Mouse (Mus musculus): ENCODE data around the gene Sc5d. TPM values are rescaled to one million over a fixed set of nuclear protein-coding genes. Genes with fewer than 3 reads are reported as not detected.

Sc5d gene
- polyA plus RNA-seq, 1 experiment from 2014 or later: 83.8 TPM

- H3K27me3 ChIP-seq: no peaks in the 10 kb centered on the region
- H3K4me1 ChIP-seq (replicated peaks): peaks cover 33% of the 10 kb centered on the region
- H3K9me3 ChIP-seq (replicated peaks): no peaks in the 10 kb centered on the region
- H3K9ac ChIP-seq: no peak overlapping the region
- no peak overlapping the region for H3K4me2 ChIP-seq
- ATAC-seq (ENCODE audit: insufficient read depth): no peak
- H3K4me3 ChIP-seq (replicated peaks): no peak overlapping the region
- 65% methylated on average over 5 of the region's 5 CpGs for WGBS (ENCODE audit: insufficient replicate concordance)
- H3K27ac ChIP-seq (replicated peaks): no peak overlapping the region
- H3K36me3 ChIP-seq (replicated peaks): peaks cover 38% of the 10 kb centered on the region
Observed at GRCm38 (mm10) chr9:42260481-42260880, 3.6 kb downstream of the Sc5d start.

GRCm38 (mm10) chr9:42249112-42249511 is 14.9 kb downstream of the Sc5d start:
- H3K36me3 ChIP-seq (replicated peaks): no peaks in the 10 kb centered on the region
- H3K4me2 ChIP-seq: no peak overlapping the region
- no peak overlapping the region for H3K9ac ChIP-seq
- WGBS (ENCODE audit: insufficient replicate concordance): 37% methylated on average over 6 of the region's 6 CpGs
- no peak overlapping the region for H3K27ac ChIP-seq (replicated peaks)
- ATAC-seq (ENCODE audit: insufficient read depth): no peak
- H3K4me3 ChIP-seq (replicated peaks): no peak overlapping the region
- no peaks in the 10 kb centered on the region for H3K27me3 ChIP-seq
- no peaks in the 10 kb centered on the region for H3K9me3 ChIP-seq (replicated peaks)
- H3K4me1 ChIP-seq (replicated peaks): no peaks in the 10 kb centered on the region

GRCm38 (mm10) chr9:42246688-42247087 is 17.4 kb downstream of the Sc5d start:
- H3K4me1 ChIP-seq (replicated peaks): no peaks in the 10 kb centered on the region
- H3K36me3 ChIP-seq (replicated peaks): no peaks in the 10 kb centered on the region
- WGBS (ENCODE audit: insufficient replicate concordance): 51% methylated on average over 6 of the region's 6 CpGs
- H3K9me3 ChIP-seq (replicated peaks): no peaks in the 10 kb centered on the region
- H3K9ac ChIP-seq: no peak overlapping the region
- no peak overlapping the region for H3K4me3 ChIP-seq (replicated peaks)
- no peak overlapping the region for H3K27ac ChIP-seq (replicated peaks)
- no peaks in the 10 kb centered on the region for H3K27me3 ChIP-seq
- no peak overlapping the region for H3K4me2 ChIP-seq
- ATAC-seq (ENCODE audit: insufficient read depth): no peak

GRCm38 (mm10) chr9:42244173-42244572 is 19.9 kb downstream of the Sc5d start:
- WGBS (ENCODE audit: insufficient replicate concordance): 55% methylated on average over 5 of the region's 5 CpGs
- ATAC-seq (ENCODE audit: insufficient read depth): no peak

GRCm38 (mm10) chr9:42241021-42241420 is 23.0 kb downstream of the Sc5d start:
- no peak overlapping the region for H3K27ac ChIP-seq (replicated peaks)

More at GRCm38 (mm10) chr9:42244173-42244572, 19.9 kb downstream of the Sc5d start:
- Histone ChIP-seq H3K4me1 (replicated peaks) (no peaks in the 10 kb centered on the region), H3K27ac (replicated peaks) (no peak overlapping the region), H3K9me3 (replicated peaks) (no peaks in the 10 kb centered on the region), H3K27me3 (0 out of 2 replicates have a peak, but pooled peaks cover 5% of the 10 kb centered on the region), H3K36me3 (replicated peaks) (no peaks in the 10 kb centered on the region), H3K4me3 (replicated peaks) (no peak overlapping the region), H3K4me2 (no peak overlapping the region), H3K9ac (no peak overlapping the region)

GRCm38 (mm10) chr9:42240583-42240992 is 23.5 kb downstream of the Sc5d start:
- Histone ChIP-seq H3K4me2 (no peak overlapping the region), H3K9me3 (replicated peaks) (no peaks in the 10 kb centered on the region), H3K27me3 (0 out of 2 replicates have a peak, but pooled peaks cover 5% of the 10 kb centered on the region), H3K4me1 (replicated peaks) (no peaks in the 10 kb centered on the region), H3K4me3 (replicated peaks) (no peak overlapping the region), H3K36me3 (replicated peaks) (no peaks in the 10 kb centered on the region), H3K27ac (replicated peaks) (no peak overlapping the region), H3K9ac (no peak overlapping the region)
- no peak for ATAC-seq (ENCODE audit: insufficient read depth)
- 25% methylated on average over 11 of the region's 11 CpGs for WGBS (ENCODE audit: insufficient replicate concordance)

More at GRCm38 (mm10) chr9:42241021-42241420, 23.0 kb downstream of the Sc5d start:
- Histone ChIP-seq H3K36me3 (replicated peaks) (no peaks in the 10 kb centered on the region), H3K4me3 (replicated peaks) (no peak overlapping the region), H3K4me1 (replicated peaks) (no peaks in the 10 kb centered on the region), H3K9me3 (replicated peaks) (no peaks in the 10 kb centered on the region), H3K4me2 (no peak overlapping the region), H3K9ac (no peak overlapping the region), H3K27me3 (0 out of 2 replicates have a peak, but pooled peaks cover 5% of the 10 kb centered on the region)
- no peak for ATAC-seq (ENCODE audit: insufficient read depth)
- WGBS (ENCODE audit: insufficient replicate concordance): 69% methylated on average over 3 of the region's 3 CpGs

GRCm38 (mm10) chr9:42238827-42239226 is 25.2 kb downstream of the Sc5d start:
- H3K9ac ChIP-seq: no peak overlapping the region
- no peak for ATAC-seq (ENCODE audit: insufficient read depth)
- H3K4me2 ChIP-seq: no peak overlapping the region
- no peaks in the 10 kb centered on the region for H3K4me1 ChIP-seq (replicated peaks)
- no peak overlapping the region for H3K4me3 ChIP-seq (replicated peaks)
- H3K9me3 ChIP-seq (replicated peaks): no peaks in the 10 kb centered on the region
- H3K27me3 ChIP-seq: 0 out of 2 replicates have a peak, but pooled peaks cover 5% of the 10 kb centered on the region
- WGBS (ENCODE audit: insufficient replicate concordance): 37% methylated on average over 4 of the region's 4 CpGs
- no peak overlapping the region for H3K27ac ChIP-seq (replicated peaks)
- no peaks in the 10 kb centered on the region for H3K36me3 ChIP-seq (replicated peaks)

GRCm38 (mm10) chr9:42231116-42231515 is 32.9 kb downstream of the Sc5d start:
- Histone ChIP-seq H3K36me3 (replicated peaks) (no peaks in the 10 kb centered on the region), H3K27me3 (no peaks in the 10 kb centered on the region), H3K4me2 (no peak overlapping the region), H3K9ac (no peak overlapping the region), H3K9me3 (replicated peaks) (no peaks in the 10 kb centered on the region), H3K4me3 (replicated peaks) (no peak overlapping the region), H3K4me1 (replicated peaks) (no peaks in the 10 kb centered on the region), H3K27ac (replicated peaks) (no peak overlapping the region)
- ATAC-seq (ENCODE audit: insufficient read depth): no peak
- 49% methylated on average over 5 of the region's 5 CpGs for WGBS (ENCODE audit: insufficient replicate concordance)

- H3K27ac ChIP-seq (replicated peaks): no peak overlapping the region
- no peaks in the 10 kb centered on the region for H3K4me1 ChIP-seq (replicated peaks)
- H3K27me3 ChIP-seq: no peaks in the 10 kb centered on the region
- H3K36me3 ChIP-seq (replicated peaks): no peaks in the 10 kb centered on the region
- WGBS (ENCODE audit: insufficient replicate concordance): 53% methylated on average over 2 of the region's 2 CpGs
- no peak overlapping the region for H3K4me2 ChIP-seq
- ATAC-seq (ENCODE audit: insufficient read depth): no peak
- H3K9ac ChIP-seq: no peak overlapping the region
- no peaks in the 10 kb centered on the region for H3K9me3 ChIP-seq (replicated peaks)
- no peak overlapping the region for H3K4me3 ChIP-seq (replicated peaks)
Observed at GRCm38 (mm10) chr9:42230333-42230732, 33.7 kb downstream of the Sc5d start.

- H3K27ac ChIP-seq (replicated peaks): no peak overlapping the region
- H3K4me1 ChIP-seq (replicated peaks): no peaks in the 10 kb centered on the region
- H3K36me3 ChIP-seq (replicated peaks): no peaks in the 10 kb centered on the region
- H3K4me3 ChIP-seq (replicated peaks): no peak overlapping the region
- H3K4me2 ChIP-seq: no peak overlapping the region
- H3K27me3 ChIP-seq: no peaks in the 10 kb centered on the region
- 50% methylated on average over 12 of the region's 12 CpGs for WGBS (ENCODE audit: insufficient replicate concordance)
- H3K9me3 ChIP-seq (replicated peaks): no peaks in the 10 kb centered on the region
- no peak overlapping the region for H3K9ac ChIP-seq
- ATAC-seq (ENCODE audit: insufficient read depth): no peak
Observed at GRCm38 (mm10) chr9:42229465-42230110, 34.5 kb downstream of the Sc5d start.

GRCm38 (mm10) chr9:42227804-42228203 is 36.3 kb downstream of the Sc5d start:
- 68% methylated on average over 1 of the region's 1 CpGs for WGBS (ENCODE audit: insufficient replicate concordance)
- no peaks in the 10 kb centered on the region for H3K9me3 ChIP-seq (replicated peaks)
- no peaks in the 10 kb centered on the region for H3K27me3 ChIP-seq
- H3K4me3 ChIP-seq (replicated peaks): no peak overlapping the region
- H3K4me2 ChIP-seq: no peak overlapping the region
- no peak for ATAC-seq (ENCODE audit: insufficient read depth)
- no peak overlapping the region for H3K9ac ChIP-seq
- no peak overlapping the region for H3K27ac ChIP-seq (replicated peaks)
- no peaks in the 10 kb centered on the region for H3K4me1 ChIP-seq (replicated peaks)
- H3K36me3 ChIP-seq (replicated peaks): no peaks in the 10 kb centered on the region
